Mouse (Mus musculus) spleen, postnatal 36 days (tissue): ENCODE data around the gene Rbm28.
"Not testable (repeated sequence)": the region's sequence is repeated elsewhere in the genome, so short reads cannot be mapped to it uniquely, and the experiment has no call there.

Experiments
- DNase-seq, 2 experiments: peaks; one replicate each; pipeline ENCODE4 v3.0.0; 2022; ENCODE audit warnings: low spot score in 2 of 2, mixed read lengths in 1 of 2

Gene Rbm28

DNA sequence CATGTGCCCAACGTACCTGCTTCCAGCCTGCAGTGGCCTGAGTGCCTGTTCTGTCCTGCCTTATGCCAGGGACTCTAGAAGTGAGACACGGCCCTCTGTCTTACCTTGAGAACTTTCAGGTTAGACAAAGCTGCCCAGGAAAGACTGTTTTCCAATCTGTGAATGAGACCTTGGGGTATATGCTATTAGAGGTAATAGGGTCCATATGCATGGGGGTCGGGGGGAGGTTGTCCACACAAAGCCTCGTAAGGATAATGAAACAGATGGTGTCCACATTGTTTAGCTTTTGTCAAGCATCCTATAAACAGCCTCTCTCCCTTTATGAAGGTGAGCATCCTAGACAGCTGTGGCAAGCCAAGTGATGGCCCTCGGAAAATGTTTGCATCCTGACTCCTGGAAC is 30.3 kb upstream of the Rbm28 start:
- DNase-seq: no peak

DNA sequence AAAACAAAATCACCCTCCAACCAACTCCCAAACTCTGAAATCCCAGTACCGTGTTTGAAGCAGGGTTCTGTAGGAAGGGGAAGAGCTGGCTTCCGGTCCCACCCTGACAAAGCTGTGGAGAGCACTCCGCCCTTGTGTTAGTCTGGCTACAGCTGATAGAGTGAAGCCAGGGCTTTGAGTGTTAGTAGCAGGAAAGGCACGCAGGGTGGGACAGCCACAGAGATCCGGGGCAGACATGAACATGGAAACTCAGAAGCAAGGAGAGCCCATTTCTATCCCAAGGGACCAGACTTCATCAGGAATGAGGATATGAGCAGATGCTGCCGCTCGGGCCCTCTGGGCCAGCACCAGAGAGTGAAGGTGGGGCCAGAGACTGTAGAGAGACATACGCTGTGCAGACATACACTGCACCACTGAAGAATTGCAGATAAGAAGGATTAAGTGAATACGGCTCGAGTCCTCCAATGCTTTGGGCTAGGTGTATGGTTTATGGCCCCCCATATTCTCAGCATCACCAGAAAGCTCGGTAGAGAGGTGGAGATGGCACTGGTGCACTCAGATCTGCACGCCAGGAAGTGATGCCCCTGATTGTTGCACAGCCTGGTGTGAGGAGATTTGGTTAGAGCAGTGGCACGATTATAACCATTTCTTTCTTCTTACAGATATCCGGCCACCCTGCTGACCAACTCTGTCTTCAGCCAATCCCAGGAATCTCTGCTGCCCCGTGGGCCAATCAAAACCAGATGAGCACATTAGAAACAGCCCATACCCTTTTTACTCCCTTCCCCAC is 29.4 kb upstream of the Rbm28 start:
- no peak for DNase-seq

DNA sequence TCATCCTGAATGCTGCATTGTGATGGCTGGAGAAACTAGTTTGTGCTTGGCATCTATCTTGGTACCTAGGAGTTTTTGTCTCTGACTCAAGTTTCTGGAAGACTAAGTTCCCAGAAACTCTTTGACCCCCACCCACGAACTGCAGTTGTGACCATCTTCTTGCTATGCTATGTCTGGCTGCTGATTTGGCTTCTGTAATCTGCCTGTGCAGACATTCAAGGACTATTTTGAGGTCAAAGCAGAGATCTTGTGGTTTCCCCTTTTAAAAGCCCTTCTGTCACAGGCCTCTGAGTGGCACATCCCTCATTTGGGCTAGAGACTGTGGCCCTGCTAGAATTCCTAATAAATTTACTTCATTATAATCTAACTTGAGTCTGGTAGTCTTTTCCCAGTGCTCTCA is 23.1 kb upstream of the Rbm28 start:
- DNase-seq: no peak

DNA sequence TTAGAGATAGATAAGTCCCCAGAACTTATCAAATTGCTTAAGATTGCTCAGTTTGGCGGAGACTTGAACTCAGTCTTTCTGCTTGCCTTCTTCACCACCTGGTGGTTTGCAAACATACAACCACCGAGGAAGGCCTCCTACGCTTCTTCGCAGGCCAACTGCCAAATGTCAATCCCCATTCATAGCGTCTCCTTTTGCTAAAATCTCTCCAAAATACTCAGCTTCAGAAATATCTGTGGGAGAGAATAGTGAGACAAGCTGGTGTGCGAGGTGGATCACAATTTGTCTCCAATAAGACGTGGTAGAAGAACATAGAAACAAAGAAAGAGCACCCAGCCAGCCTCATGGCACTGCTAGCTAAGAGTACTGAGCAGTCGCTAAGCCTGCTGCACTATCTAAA is 15.0 kb upstream of the Rbm28 start:
- DNase-seq: no peak

DNA sequence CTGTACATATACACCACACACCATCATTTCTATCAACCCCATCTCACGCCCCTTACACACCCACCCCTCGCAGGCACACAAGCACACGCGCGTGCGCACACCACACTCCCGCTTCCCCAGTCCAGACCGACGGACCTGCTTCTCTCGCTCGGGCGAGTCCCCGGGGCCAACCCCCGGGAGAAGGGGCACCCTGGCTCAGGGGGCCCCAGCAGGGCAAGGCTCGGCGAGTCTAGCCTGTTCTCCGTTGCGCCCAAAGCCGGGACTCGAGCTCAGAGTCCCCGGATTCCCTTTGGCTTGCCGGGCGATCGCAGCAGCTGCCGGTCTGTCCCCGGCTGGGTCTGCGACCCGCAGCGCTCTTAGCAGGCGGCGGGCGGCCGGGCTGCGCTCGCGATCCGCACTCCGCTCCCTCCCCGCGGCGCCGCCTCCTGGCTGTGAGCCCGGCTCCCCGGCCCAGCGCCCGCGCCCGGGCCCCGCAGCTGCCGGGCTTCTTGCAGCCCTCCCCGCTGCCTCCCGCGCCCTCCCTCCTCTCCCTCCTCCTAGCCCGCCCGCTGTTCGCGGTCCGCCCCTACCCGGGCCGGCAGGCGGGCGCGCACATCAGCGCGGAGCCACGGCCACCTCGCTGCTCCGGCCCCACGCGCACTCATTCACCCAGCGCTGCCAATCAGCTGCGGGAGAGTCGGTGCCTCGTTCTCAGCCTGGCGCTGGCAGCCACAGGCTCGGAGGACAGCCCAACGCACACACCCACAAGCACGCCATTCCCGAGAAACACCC is 14.3 kb upstream of the Rbm28 start, which contains the start of gene Prrt4:
TSS of gene Prrt4 (minus strand) at position 697 of the 771 bp plus-strand sequence.
- DNase-seq: no peak

DNA sequence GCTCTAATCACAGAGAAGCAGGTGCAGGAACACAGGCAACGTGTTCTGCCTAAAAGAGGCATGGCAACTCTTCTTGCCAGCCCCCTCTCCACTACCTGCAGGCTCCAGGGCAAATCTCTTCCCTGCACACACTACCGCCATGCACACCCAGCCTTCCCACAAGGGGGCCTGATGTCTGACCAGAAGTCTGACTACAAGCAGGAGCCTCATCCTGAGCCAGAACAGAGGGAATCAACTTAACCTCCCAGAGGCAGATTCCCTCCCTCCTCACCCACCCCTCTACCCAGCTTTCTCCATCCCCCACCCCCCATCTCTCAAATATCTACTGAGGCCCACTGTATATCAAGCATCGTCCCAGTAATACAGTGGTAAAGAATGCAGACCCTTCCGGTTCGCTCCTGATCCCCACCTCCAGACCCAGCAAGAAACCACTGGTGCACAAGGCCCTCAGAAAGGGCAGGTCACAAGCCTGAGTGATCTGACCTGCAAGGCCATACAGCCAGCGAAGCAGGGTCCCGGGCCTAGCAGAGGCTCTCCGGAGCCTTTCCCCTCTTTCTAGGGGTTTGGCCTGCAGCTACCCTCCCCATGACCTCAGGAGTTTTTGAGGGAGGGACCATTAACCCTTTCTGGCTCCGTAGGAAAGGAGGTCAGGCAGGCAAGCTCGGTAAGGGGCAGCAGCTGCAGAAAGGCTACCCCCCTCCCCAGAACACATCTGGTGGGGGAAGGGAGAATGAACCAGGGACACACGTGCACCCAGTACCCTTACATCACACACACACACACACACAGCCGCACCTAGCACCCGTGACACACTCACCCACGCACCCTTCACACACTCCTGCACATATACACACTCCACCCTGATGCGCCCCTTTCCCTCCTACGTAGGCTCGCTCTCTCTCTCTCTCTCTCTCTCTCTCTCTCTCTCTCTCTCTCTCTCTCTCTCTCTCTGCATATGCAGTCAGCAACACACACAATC is 13.4 kb upstream of the Rbm28 start:
- DNase-seq: no peak

DNA sequence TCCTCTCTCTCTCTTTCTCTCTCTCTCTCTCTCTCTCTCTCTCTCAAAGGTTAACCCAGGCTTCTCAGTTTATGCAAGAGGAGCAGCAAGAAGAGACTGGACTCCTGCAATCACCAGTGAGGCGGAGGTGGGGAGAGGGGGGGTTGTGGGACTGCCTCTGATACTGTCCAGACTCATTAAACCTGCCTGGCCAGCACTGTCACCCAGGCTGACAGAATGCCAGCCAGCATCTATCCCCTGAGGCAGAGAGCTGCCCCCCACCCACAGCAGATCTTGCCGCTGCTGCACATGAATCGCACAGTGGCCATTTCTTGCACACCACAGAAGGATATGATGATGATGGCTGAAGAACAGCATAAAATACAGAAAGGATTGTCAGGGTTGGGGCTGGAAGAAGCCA is 10.3 kb upstream of the Rbm28 start:
- DNase-seq: no peak

DNA sequence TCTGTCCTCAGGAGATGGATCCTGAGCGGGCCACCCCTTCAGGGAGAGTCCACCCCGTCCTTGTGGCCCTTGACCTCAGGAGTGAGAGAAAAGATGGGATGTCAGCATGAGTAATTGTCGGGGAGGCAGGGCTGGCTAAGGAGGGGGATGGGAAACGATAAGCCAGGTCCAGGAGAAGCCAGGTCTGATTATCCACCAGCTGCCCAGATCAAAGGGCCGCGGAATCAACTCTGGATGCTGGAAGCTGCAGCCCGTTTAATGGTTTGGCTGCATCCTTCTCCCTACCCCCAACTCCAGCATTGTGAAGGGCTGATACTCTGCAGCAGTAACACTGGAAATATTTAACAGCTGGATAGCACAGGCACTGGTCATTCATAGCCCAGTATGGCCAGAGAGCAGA is 9.6 kb upstream of the Rbm28 start:
- no peak for DNase-seq

DNA sequence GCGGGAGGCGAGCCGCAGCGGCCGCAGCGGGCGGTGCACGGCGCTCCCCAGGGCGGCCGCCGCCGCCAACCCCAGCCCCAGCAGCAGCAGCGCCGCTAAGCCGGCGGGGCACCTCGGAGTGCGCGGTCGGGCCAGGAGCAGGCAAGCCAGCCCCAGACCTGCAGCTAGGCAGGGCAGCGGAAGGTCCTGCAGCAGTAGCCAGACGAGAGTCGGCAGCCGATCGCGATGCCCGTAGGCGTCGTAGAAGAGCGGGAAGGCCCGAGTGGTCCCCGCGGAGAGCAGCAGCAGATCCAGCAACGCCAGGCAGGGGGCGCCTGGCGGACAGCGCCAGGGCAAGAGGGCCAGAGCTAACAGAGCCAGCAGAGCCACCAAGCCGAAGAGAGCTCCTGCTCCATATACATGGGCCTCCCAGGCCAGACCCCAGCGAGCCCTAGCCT is 6.2 kb upstream of the Rbm28 start:
- peak; percentile 56 to 63 for DNase-seq

DNA sequence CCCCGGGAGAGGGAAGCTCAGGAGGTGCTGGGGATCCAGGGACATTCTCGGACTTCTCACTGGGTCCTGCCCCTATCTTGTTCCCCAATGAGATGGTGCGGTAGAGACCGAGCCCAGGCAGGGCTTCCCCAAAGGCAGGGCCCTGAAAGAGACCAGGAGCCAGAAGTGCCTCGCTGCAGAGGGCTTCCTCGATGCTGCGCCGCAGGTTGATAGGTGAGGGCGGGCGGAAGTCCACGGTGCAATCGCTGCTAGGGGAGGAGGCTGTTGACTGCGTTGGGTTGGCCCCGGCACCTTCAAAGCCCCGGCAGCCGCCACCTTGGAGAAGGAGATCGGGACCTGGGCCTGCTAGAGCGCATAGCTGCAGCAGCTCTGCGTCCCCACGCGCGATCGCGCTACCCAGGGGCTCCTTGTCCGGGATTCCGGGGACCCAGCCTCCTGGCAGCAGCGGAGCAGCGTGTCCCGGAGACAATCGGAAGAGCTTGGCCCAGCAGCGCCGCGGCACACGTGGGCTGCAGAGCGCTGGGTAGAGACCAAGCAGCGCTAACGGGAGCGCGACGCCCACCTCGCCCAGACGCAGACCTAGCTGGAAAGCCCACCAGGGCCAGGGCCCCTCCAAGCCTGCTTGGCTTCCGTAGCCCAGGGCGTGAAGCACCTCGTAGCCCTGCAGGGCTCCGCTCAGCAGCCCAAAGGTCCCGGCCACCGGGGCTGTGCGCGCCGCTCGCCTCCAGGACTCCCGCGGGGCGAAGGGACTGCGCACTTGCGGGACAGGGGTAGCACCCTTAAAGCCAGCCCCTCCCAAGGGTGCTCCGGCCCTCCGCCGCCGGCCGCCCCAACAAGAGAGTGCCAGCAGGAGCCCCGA is 5.5 kb upstream of the Rbm28 start:
- peak; percentile 38 to 47 for DNase-seq

DNA sequence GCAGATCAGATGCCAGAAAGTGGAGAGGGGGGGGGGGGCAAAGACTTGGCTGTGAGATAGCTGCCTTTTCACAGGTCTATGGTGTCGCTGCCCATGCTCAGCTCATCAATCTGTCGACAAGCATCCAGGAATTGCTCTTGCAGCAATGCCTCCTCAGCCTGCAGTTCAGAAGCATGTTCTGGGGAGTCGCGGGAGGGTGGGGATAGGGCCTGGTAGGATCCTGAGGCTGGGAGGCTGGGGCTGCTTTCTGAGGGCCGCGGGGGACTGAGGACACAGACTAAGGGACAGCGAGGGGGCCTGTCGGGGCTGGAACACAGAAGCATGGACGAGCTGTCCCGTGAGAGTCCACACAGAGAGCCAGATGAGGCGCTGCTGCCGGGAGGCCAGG is 4.9 kb upstream of the Rbm28 start:
- no peak for DNase-seq

DNA sequence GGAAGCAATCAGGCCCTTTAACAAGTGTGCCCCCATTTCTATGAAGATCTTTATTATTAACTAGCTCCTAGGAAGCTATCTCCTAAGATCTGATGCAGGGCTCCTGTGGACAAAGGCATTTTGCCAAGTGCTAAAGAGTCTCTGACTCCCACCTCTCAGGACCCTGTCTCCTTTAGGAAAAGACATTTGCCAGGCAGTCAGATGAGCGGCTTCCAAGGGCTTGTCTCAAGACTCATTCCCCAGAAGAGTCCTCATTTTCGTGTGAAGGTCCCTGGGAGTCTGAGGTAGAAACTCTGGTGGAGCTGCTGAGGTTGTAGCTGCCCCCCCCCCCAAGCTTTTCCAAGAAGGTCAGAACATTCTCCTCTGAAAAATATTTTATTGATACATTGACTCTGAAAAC is 4.1 kb upstream of the Rbm28 start:
- DNase-seq: no peak

DNA sequence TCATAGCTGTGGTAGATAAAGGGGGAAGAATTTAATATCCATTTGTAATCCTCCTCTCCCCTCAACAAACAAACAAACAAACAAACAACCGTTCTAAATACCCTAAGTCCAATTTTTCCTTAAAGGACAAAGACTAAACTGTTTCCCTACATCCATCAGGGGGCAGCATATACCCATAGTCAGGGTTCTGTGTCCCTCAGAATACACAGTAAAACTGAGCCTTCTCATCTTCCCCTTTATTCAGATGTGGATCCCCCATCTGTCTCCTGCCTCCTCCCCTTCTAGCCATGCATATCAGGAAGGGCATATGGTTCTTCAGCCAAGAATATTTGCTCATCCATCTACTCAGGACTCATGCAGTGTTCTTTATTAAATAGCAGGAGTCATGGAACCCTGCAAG is 1.4 kb upstream of the Rbm28 start:
- DNase-seq: peak in 1 of 2 experiments; percentile 41

DNA sequence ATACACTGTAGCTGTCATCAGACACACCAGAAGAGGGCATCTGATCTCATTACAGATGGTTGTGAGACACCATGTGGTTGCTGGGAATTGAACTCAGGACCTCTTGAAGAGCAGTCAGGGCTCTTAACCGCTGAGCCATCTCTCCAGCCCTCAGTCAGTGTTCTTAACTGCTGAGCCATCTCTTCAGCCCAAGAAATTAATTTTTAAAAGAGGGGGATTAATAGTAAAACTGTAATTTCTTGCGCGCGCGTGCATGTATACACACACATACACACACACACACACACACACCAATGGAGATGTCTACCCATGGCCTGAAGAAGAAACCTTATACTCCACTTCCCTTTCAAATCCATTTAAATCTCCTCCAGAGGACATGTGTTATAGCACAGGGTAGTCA is 3.5 kb downstream of the Rbm28 start:
- DNase-seq: not testable (repeated sequence)

DNA sequence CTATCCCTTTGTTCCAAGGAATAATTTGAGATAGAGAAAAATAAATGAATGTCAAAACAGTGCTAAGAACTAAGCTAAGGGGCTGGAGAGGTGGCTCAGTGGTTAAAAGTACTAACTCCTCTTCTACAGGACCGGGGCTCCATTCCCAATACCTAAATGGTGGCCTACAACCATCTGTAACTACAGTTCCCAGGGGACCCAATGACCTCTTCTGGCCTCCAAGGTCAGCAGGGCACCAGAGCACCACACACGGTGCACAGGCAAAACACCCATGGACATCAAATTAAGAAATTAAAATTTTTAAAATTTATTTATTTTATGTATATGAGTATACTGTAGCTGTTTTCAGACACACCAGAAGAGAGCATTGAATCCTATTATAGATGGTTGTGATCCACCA is 4.0 kb downstream of the Rbm28 start:
- DNase-seq: no peak

DNA sequence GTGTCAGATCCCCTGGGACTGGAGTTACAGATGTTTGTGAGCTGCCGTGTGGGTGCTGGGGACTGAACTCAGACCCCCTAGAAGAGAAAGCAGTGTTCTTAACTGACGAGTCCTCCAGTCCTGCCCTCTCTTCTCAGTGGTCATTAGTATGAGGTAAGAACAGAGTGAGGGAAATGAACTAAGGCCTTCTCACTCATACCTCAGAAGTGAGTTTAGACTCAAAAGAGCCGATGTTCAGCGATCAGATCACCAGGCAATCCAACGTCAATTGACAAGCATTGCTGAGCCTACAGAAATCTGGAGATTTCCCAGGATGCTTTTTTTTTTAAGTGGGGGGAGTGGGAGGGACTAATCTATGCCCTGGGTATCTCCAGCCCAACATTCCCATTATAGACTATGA is 8.5 kb downstream of the Rbm28 start:
- DNase-seq: no peak

DNA sequence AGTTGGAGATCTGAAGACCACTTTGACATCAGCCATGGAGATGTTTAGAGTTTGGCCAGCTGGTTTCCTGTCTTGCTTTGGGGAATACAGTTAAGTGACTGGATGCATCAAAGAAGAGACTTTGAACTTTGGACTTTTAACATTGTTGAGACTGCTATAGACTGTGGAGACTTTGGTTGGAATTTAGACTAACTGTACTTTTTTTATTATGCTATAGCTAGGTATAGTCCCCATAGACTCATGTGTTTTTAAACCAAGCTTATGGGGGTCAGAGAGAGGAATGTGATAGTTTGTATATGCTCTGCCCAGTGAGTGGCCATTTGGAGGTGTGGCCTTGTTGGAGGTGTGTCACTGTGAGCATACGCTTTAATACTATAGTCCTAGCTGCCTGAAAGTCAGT is 14.8 kb downstream of the Rbm28 start:
- DNase-seq: no peak

DNA sequence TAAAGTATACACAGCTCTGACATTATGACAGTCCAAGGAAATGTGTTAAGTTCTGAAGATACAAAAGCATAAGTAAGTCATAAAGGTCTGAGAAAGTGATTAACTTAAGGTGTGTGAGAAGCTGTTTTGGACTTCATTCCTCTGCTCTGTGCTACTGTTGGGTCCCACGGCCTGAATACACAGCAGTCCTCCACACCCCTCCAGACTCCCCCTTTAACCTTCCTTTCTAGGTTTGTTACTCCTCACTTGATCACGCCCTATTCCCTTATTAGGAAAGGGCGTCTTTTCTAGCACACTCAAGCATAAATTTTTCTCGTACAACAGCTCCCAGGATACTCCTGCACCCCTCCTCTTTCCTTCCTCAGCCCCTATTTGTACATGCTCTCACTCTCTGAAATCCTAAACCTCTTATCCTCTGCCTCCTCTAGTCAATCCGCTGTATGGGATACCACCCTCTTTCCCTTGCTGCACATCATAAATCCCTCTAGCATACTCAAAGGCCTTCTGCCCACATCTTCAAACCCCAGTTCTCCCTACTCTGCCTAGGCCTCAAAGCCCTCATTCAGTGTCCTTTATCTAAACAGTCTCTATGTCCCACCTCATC is 17.3 kb downstream of the Rbm28 start:
- no peak for DNase-seq

DNA sequence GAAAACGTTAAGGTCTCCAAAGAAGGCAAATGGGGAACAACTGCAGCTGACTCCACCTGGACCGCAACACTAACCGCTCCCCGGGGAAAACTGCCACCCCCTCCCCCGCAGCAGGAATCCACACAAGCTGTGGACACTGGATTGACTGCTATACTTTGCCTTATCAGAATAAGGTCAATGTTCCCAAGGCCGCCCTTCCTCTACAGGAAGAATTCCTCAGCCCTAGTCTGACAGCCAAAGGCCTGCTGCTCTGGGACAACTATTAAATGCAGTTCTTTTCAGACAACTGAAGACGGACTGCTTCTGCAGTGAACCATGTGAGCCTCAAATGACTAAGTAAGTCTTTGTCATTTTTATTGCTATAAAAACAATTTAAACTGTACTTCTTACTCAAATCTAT is 18.2 kb downstream of the Rbm28 start:
- no peak for DNase-seq

DNA sequence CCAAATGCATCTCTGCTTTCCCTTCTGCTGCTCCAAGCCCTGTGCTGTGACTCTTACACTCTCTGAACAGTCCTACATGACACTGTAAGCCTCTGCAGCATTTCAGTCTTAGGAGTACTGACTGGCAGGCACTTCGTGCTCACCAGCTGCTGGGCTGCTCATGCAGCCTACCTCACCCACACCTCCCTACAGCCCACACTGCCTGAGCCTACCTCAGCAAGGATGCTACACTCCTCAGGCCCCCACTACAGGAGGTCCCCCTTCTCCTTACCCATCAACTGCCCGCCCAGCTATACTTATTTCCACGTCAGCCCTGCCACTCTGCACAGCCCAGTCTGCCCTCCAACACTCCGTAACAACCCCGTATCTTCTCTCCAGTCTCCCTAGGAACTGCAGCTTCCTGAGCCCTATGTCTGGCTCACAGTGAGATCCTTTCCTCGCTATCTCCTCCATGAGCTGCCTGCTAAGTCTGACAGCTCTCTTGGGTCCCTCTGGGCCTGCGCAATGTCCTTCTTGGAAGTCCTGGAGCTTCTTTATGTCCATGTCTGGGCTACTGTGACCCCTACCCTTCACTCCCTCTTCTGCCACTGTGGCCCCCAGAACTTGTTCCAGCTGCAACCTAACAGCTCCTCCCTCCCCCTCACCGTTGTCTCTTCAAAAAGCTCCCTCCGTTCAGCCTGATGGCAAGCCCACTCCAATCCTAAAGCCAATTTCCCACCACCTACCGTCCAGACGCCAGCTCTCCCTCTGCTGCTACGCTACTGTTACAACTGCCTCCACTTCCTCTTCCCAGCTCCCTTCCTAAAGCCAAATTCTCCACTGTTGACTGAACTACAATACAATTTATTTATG is 19.1 kb downstream of the Rbm28 start:
- no peak for DNase-seq
